Mouse (Mus musculus): ENCODE measurements around the gene Gm47289. TPM values are rescaled to one million over a fixed set of nuclear protein-coding genes. Genes with fewer than 3 reads are reported as not detected.

Gm47289 gene
- polyA plus RNA-seq, 1 experiment from 2014 or later = not detected

DNA sequence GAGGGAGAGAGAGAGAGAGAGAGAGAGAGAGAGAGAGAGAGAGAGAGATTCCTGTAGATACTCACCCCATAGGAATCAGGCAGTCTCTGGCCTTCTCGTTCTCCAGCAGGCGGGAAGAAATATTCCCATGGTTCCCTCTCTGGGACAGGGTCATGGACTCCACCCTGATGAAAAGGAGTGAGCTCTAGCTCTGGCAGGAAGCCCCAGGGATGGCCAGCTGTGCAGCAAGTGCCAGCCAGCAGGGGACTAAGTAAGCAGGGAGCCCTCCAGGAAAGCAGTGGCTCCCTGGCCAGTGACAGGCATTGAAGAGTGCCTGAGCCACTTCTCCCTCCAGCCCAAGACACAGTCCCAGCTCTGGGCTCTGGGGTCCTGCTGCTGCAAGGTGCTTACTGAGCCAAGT lies 7.2 kb upstream of the Gm47289 start:
- Histone ChIP-seq H3K4me2 (ENCODE audit: low read depth, low read length) (no peak overlapping the region), H3K27me3 (ENCODE audit: control insufficient read depth, insufficient read depth, low read length) (no peaks in the 10 kb centered on the region), H3K9ac (replicated peaks; ENCODE audit: low read depth, low read length) (no peak overlapping the region), H3K9me3 (ENCODE audit: control insufficient read depth, low read length) (no peaks in the 10 kb centered on the region), H3K36me3 (ENCODE audit: control insufficient read depth, insufficient read depth, low read length) (no peaks in the 10 kb centered on the region), H3K27ac (ENCODE audit: low read depth, low read length) (no peak overlapping the region), H3K4me1 (ENCODE audit: control insufficient read depth, insufficient read depth, low read length) (no peaks in the 10 kb centered on the region), H3K4me3 (ENCODE audit: low read depth, low read length) (no peak overlapping the region)
- no peak for ATAC-seq (ENCODE audit: low read depth)
- WGBS = 50% methylated on average over 2 of the region's 2 CpGs

DNA sequence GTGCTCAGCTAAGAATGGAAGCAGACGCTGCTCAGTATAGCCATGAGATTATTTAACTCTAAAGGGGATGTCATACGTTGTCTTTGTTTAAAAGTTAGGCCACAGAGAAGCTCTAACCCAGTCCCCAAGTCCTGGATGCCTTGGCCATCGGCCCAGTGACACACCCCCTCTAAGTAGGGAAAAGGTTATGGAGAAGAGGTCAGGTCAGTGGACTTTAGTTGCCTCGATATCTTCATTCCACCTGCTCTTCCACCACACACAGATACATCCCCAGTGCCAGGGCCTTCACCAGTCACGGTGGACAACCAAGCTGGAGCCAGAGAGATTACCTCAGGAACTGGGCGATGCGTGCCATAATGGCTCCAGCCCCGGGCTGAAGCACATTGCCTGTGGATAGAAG lies 3.5 kb upstream of the Gm47289 start:
- no peak overlapping the region for H3K4me2 ChIP-seq (ENCODE audit: low read depth, low read length)
- no peak overlapping the region for H3K9ac ChIP-seq (replicated peaks; ENCODE audit: low read depth, low read length)
- H3K4me3 ChIP-seq (ENCODE audit: low read depth, low read length) = no peak overlapping the region
- H3K27me3 ChIP-seq (ENCODE audit: control insufficient read depth, insufficient read depth, low read length) = no peaks in the 10 kb centered on the region
- no peaks in the 10 kb centered on the region for H3K9me3 ChIP-seq (ENCODE audit: control insufficient read depth, low read length)
- no peaks in the 10 kb centered on the region for H3K36me3 ChIP-seq (ENCODE audit: control insufficient read depth, insufficient read depth, low read length)
- no peaks in the 10 kb centered on the region for H3K4me1 ChIP-seq (ENCODE audit: control insufficient read depth, insufficient read depth, low read length)
- no peak for ATAC-seq (ENCODE audit: low read depth)
- WGBS = 88% methylated on average over 8 of the region's 8 CpGs
- no peak overlapping the region for H3K27ac ChIP-seq (ENCODE audit: low read depth, low read length)

DNA sequence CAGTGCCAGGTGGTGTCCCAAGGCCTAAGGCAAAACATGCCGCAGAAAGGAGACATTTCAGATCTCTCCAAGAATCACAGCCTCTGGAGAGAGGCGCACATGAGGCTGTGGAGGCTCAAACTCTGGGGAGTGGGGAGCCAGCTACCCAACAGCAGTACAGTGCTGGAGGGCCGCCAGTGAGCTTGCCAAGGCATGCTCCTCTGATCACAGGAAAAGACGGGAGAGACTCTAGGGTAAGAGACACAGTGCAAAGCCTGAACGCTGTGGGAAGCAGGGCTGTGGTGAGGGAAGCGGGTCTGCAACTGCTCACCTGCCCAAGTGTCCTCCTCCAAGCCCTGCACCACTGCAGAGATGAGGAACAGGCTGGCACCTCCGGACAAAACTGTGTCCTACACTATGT lies 3.1 kb upstream of the Gm47289 start:
- Histone ChIP-seq H3K4me3 (ENCODE audit: low read depth, low read length) (0 out of 2 replicates have a peak overlapping the region, but pooled peaks have one; percentile 44), H3K4me2 (ENCODE audit: low read depth, low read length) (no peak overlapping the region; the same call in 1 of the 2 replicates)

DNA sequence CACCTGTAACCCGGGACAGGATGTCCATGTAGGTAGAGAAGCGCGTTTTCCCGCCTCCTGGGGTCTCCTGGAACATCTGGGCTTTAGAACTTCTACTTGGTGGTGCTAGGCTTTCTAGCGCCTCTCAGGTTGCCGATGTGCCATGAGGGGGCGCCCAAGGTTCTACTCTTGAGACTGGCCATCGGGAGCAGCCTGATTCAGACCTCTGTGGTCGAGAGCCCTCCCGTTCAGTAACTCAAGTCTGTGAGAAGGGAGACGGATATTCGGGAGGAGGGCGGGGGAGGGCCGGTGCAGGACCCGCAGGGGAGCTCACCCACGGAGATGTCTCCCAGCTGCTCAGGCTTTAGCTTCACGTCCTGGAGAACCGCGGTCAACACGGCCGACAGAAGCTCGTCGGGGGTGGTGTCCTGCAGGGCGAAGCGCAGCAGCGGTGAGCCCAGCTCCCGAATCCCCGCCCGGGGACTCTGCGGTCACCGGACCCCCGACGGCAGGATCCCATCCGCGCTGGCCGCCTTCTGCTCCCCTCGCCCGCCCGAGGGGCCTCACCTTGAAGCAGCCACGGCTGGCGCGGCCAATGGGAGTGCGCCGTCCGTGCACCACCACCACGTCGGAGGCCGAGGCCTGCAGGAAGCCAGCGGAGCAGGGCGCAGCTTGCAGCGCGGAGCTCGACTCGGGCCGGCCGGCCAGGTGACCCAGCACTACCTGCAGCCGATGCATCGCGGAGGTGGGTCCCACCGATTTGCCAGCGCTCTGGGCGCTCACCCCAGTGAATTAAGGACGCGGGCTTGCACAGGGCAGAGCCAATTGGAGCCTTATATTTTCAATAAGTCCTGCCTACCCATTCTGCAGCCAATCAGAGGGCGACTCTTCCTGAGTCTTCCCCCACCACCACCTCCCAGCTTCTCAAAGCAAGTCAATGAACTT lies 2.4 kb upstream of the Gm47289 start, which contains the start of gene Acaa1b:
Acaa1b (minus strand) TSS at position 816 of the 924 bp plus-strand sequence.
- Histone ChIP-seq H3K4me3 (ENCODE audit: low read depth, low read length) (peak within 1 kb of the TSS; percentile 44), H3K4me2 (ENCODE audit: low read depth, low read length) (peak within 1 kb of the TSS; percentile 49), H3K36me3 (ENCODE audit: control insufficient read depth, insufficient read depth, low read length) (no peaks in the 10 kb centered on the region), H3K9ac (replicated peaks; ENCODE audit: low read depth, low read length) (peak within 1 kb of the TSS; percentile 42; the same call in 1 of the 2 replicates), H3K27ac (ENCODE audit: low read depth, low read length) (no peak within 1 kb of the TSS), H3K27me3 (ENCODE audit: control insufficient read depth, insufficient read depth, low read length) (no peaks in the 10 kb centered on the region), H3K4me1 (ENCODE audit: control insufficient read depth, insufficient read depth, low read length) (no peaks in the 10 kb centered on the region), H3K9me3 (ENCODE audit: control insufficient read depth, low read length) (no peaks in the 10 kb centered on the region)
- ATAC-seq (ENCODE audit: low read depth) = peak; percentile 96
- 1% methylated on average over 64 of the region's 65 CpGs for WGBS

More for the DNA sequence above, 3.1 kb upstream of the Gm47289 start:
- ATAC-seq (ENCODE audit: low read depth) = no peak
- H3K36me3 ChIP-seq (ENCODE audit: control insufficient read depth, insufficient read depth, low read length) = no peaks in the 10 kb centered on the region
- H3K9ac ChIP-seq (replicated peaks; ENCODE audit: low read depth, low read length) = no peak overlapping the region
- WGBS = 60% methylated on average over 7 of the region's 7 CpGs
- H3K27me3 ChIP-seq (ENCODE audit: control insufficient read depth, insufficient read depth, low read length) = no peaks in the 10 kb centered on the region
- H3K27ac ChIP-seq (ENCODE audit: low read depth, low read length) = no peak overlapping the region
- no peaks in the 10 kb centered on the region for H3K4me1 ChIP-seq (ENCODE audit: control insufficient read depth, insufficient read depth, low read length)
- H3K9me3 ChIP-seq (ENCODE audit: control insufficient read depth, low read length) = no peaks in the 10 kb centered on the region

DNA sequence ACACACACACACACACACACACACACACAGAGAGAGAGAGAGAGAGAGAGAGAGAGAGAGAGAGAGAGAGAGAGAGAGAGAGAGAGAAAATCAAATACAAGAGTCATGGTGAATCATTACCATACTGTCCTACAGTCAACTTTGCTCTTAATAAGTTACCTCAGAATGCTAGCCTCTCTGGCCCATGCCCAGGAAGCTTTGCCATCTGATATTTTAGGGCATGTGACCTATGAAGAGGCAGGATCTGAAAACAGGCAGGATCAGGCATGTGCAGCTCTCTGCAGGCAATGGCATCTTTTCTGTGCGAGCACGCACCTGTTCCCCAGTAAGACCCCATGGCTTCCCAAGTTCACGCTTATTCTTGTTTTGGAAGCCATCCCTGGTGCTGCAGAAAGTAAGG lies 1.7 kb downstream of the Gm47289 start:
- WGBS = 87% methylated on average over 3 of the region's 3 CpGs
- no peak for ATAC-seq (ENCODE audit: low read depth)

DNA sequence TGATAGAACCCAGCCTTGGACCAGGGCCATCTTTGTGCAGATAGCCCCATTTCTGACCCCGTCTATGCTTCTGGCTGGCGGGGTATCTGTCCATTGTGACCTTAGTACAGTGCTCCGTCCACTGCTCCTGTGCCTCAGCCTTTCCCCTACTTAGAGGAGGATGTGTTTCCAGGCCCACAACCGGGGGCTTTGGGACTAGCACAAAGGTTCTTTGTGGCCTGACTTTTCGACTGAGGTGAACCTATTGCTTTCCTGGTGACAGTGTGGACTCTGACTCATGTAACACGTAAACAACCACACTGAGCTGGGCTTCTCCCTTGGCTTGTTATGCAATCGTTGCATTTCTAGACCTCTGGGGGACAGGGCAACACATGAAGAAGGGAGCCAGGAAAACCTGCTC lies 5.8 kb downstream of the Gm47289 start:
- Histone ChIP-seq H3K4me1 (ENCODE audit: control insufficient read depth, insufficient read depth, low read length) (no peaks in the 10 kb centered on the region), H3K27ac (ENCODE audit: low read depth, low read length) (no peak overlapping the region), H3K4me2 (ENCODE audit: low read depth, low read length) (no peak overlapping the region), H3K36me3 (ENCODE audit: control insufficient read depth, insufficient read depth, low read length) (no peaks in the 10 kb centered on the region), H3K4me3 (ENCODE audit: low read depth, low read length) (no peak overlapping the region), H3K9ac (replicated peaks; ENCODE audit: low read depth, low read length) (no peak overlapping the region), H3K9me3 (ENCODE audit: control insufficient read depth, low read length) (no peaks in the 10 kb centered on the region), H3K27me3 (ENCODE audit: control insufficient read depth, insufficient read depth, low read length) (no peaks in the 10 kb centered on the region)
- WGBS = 89% methylated on average over 7 of the region's 7 CpGs
- no peak for ATAC-seq (ENCODE audit: low read depth)

More for the DNA sequence above, 1.7 kb downstream of the Gm47289 start:
- Histone ChIP-seq H3K27ac (ENCODE audit: low read depth, low read length) (no peak overlapping the region), H3K4me3 (ENCODE audit: low read depth, low read length) (no peak overlapping the region), H3K36me3 (ENCODE audit: control insufficient read depth, insufficient read depth, low read length) (no peaks in the 10 kb centered on the region), H3K27me3 (ENCODE audit: control insufficient read depth, insufficient read depth, low read length) (no peaks in the 10 kb centered on the region), H3K4me2 (ENCODE audit: low read depth, low read length) (no peak overlapping the region), H3K9me3 (ENCODE audit: control insufficient read depth, low read length) (no peaks in the 10 kb centered on the region), H3K9ac (replicated peaks; ENCODE audit: low read depth, low read length) (no peak overlapping the region), H3K4me1 (ENCODE audit: control insufficient read depth, insufficient read depth, low read length) (no peaks in the 10 kb centered on the region)

DNA sequence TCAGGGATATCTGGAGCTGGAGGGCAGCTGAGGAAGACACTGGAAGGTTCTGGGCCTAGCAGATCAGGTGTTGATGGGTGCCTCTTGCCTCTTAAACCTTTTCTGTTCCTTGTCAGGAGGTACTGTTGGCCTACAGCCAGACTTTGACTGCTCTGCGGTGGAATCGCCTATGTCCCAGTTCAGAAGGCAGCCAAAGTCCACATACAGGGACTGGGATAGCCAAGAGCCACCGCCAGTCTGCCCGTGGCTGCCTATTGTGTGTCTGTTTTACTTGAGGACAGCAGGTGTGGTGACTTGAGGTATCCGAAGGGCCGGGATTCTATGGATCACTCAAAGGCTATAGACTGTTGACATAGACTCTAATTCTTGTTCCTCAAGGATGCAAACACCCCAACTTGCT lies 6.6 kb downstream of the Gm47289 start:
- WGBS = 96% methylated on average over 6 of the region's 6 CpGs
- H3K9ac ChIP-seq (replicated peaks; ENCODE audit: low read depth, low read length) = no peak overlapping the region
- H3K27me3 ChIP-seq (ENCODE audit: control insufficient read depth, insufficient read depth, low read length) = no peaks in the 10 kb centered on the region
- H3K36me3 ChIP-seq (ENCODE audit: control insufficient read depth, insufficient read depth, low read length) = no peaks in the 10 kb centered on the region
- H3K27ac ChIP-seq (ENCODE audit: low read depth, low read length) = no peak overlapping the region
- no peak overlapping the region for H3K4me3 ChIP-seq (ENCODE audit: low read depth, low read length)
- ATAC-seq (ENCODE audit: low read depth) = no peak
- H3K9me3 ChIP-seq (ENCODE audit: control insufficient read depth, low read length) = no peaks in the 10 kb centered on the region
- no peak overlapping the region for H3K4me2 ChIP-seq (ENCODE audit: low read depth, low read length)
- H3K4me1 ChIP-seq (ENCODE audit: control insufficient read depth, insufficient read depth, low read length) = no peaks in the 10 kb centered on the region

DNA sequence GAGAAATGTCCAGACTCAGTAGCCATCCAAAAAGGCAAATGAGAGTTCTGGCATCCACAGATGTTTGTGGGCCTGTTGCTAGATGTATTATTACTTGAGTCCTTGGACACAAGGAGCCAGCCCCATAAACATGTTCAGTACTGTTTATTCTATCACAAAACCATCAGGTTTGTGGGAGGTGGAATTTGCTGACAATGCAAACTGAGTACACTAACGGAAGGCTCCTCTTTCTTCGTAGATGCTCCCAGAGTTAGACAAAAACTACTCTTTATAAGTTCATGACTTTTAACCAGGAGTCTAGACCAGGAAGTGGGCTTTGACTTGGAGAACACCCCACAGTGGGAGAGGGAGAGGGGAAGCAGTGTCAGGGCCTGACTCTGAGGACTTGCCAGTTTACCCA lies 8.6 kb downstream of the Gm47289 start:
- Histone ChIP-seq H3K9me3 (ENCODE audit: control insufficient read depth, low read length) (no peaks in the 10 kb centered on the region), H3K4me3 (ENCODE audit: low read depth, low read length) (no peak overlapping the region), H3K9ac (replicated peaks; ENCODE audit: low read depth, low read length) (no peak overlapping the region), H3K27ac (ENCODE audit: low read depth, low read length) (no peak overlapping the region), H3K36me3 (ENCODE audit: control insufficient read depth, insufficient read depth, low read length) (no peaks in the 10 kb centered on the region), H3K27me3 (ENCODE audit: control insufficient read depth, insufficient read depth, low read length) (no peaks in the 10 kb centered on the region), H3K4me2 (ENCODE audit: low read depth, low read length) (no peak overlapping the region), H3K4me1 (ENCODE audit: control insufficient read depth, insufficient read depth, low read length) (no peaks in the 10 kb centered on the region)
- no peak for ATAC-seq (ENCODE audit: low read depth)
- WGBS = 98% methylated on average over 2 of the region's 2 CpGs

DNA sequence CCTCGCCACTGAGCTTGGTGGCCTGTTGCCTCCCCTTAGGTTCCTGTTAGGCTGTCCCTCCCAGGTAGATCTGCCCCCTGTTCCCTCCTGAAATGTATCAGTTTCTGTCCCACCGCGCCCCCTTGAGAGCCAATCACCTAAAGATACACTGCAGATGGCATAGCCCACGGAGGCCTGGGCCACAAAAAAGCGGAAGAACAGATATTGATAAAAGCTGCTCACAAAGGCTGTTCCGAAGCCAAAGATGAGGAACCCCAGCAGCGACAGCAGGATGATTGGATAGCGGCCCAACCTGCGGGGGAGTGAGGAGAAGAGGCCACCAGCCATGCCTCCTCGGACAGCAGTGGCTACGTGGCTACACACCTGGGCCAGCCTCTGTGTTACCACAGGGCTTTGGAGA lies 20.3 kb downstream of the Gm47289 start:
- no peak for ATAC-seq (ENCODE audit: low read depth)
- Histone ChIP-seq H3K4me3 (ENCODE audit: low read depth, low read length) (no peak overlapping the region), H3K9me3 (ENCODE audit: control insufficient read depth, low read length) (no peaks in the 10 kb centered on the region), H3K27ac (ENCODE audit: low read depth, low read length) (no peak overlapping the region), H3K4me1 (ENCODE audit: control insufficient read depth, insufficient read depth, low read length) (no peaks in the 10 kb centered on the region), H3K9ac (replicated peaks; ENCODE audit: low read depth, low read length) (no peak overlapping the region), H3K4me2 (ENCODE audit: low read depth, low read length) (no peak overlapping the region), H3K27me3 (ENCODE audit: control insufficient read depth, insufficient read depth, low read length) (no peaks in the 10 kb centered on the region), H3K36me3 (ENCODE audit: control insufficient read depth, insufficient read depth, low read length) (no peaks in the 10 kb centered on the region)
- 87% methylated on average over 11 of the region's 11 CpGs for WGBS

Measured in neural tube, embryonic 14.5 days (tissue).